Mouse (Mus musculus) forebrain, embryonic 16.5 days (tissue): ENCODE results near the gene Olfr629. TPM values are rescaled to one million over a fixed set of nuclear protein-coding genes. Genes with fewer than 3 reads are reported as not detected.
"Not testable (repeated sequence)": the region's sequence is repeated elsewhere in the genome, so short reads cannot be mapped to it uniquely, and the experiment has no call there.

Source experiments
- ATAC-seq: fragments of 200-750 bp; cut with Nextera tagmentation; 2 replicates; pipeline ENCODE4 v1.8.0; 2017; ENCODE audit warnings: mild to moderate bottlenecking, moderate library complexity
- H3K27ac ChIP-seq: fragments of 300-500 bp; sonication (generic); 2 replicates; pipeline ENCODE4 v1.5.1; 2014; ENCODE audit warnings: low read length, control low read depth
- H3K27me3 ChIP-seq: fragments of 300-500 bp; sonication (generic); replicated peaks from 2 replicates; pipeline ENCODE4 v1.6.1; 2014; ENCODE audit warnings: low read length; ENCODE audit not compliant: control insufficient read depth, insufficient read depth
- H3K36me3 ChIP-seq: fragments of 300-500 bp; sonication (generic); 2 replicates; pipeline ENCODE4 v1.6.1; 2014; ENCODE audit not compliant: control insufficient read depth, insufficient read depth
- H3K4me1 ChIP-seq: fragments of 300-500 bp; sonication (generic); replicated peaks from 2 replicates; pipeline ENCODE4 v1.6.1; 2014; ENCODE audit warnings: low read length; ENCODE audit not compliant: control insufficient read depth, insufficient read depth
- H3K4me2 ChIP-seq: fragments of 300-500 bp; sonication (generic); 2 replicates; pipeline ENCODE4 v1.6.1; 2014; ENCODE audit warnings: mild to moderate bottlenecking, low read length, control low read depth
- H3K4me3 ChIP-seq: fragments of 300-500 bp; sonication (generic); replicated peaks from 2 replicates; pipeline ENCODE4 v1.5.1; 2014; ENCODE audit warnings: mild to moderate bottlenecking, low read length, control low read depth
- H3K9ac ChIP-seq: fragments of 300-500 bp; sonication (generic); replicated peaks from 2 replicates; pipeline ENCODE4 v1.6.1; 2014; ENCODE audit warnings: low read depth, low read length, control low read depth
- H3K9me3 ChIP-seq: fragments of 300-500 bp; sonication (generic); 2 replicates; pipeline ENCODE4 v1.6.1; 2016; ENCODE audit warnings: low read length; ENCODE audit not compliant: control insufficient read depth
- WGBS: fragments of 180-500 bp; shearing (Covaris S2); extraction: QIAGEN DNeasy Blood & Tissue Kit; methylation state at CpG from one replicate; pipeline ENCODE4 v1.1.7; 2014; 5-methylcytosine and 5-hydroxymethylcytosine counted together
- polyA plus RNA-seq: library from polyadenylated mRNA; unstranded; fragments of >200 nt; fragmentation: Nextera tagmentation; extraction: Ambion mirVana; gene quantifications from 2 replicates; pipeline ENCODE4 v1.2.1, GENCODE M21; 2015

The Olfr629 gene
- polyA plus RNA-seq, 1 experiment from 2014 or later = not detected

DNA sequence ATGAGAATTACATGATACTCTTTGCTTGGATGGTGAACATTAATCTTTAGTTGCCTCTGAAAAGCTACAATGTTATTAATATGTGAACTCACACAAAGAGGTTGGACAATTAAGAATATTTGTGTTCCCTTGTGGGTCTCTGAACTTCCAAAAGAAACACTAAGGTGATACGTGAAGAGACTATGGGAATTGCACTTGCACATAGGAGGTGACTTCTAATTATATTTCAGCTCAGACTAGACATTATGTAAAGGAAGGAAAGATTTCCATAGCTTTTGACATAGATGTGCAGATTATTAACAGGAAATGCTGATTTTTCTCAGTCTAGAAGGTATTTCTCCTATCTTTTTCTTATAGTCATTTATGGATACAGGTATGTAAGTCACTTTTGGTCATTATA lies 14.7 kb downstream of the Olfr629 start, which contains the start of gene Olfr628:
Olfr628 (plus strand) TSS at position 301 of the 400 bp plus-strand sequence.
- Histone ChIP-seq H3K4me1 (no peaks in the 10 kb centered on the region), H3K4me2 (no peak within 1 kb of the TSS), H3K9ac (no peak within 1 kb of the TSS), H3K27me3 (no peaks in the 10 kb centered on the region), H3K27ac (no peak within 1 kb of the TSS), H3K9me3 (no peaks in the 10 kb centered on the region), H3K36me3 (no peaks in the 10 kb centered on the region), H3K4me3 (no peak within 1 kb of the TSS)
- WGBS = 86% methylated on average over 1 of the region's 1 CpGs
- ATAC-seq = no peak

DNA sequence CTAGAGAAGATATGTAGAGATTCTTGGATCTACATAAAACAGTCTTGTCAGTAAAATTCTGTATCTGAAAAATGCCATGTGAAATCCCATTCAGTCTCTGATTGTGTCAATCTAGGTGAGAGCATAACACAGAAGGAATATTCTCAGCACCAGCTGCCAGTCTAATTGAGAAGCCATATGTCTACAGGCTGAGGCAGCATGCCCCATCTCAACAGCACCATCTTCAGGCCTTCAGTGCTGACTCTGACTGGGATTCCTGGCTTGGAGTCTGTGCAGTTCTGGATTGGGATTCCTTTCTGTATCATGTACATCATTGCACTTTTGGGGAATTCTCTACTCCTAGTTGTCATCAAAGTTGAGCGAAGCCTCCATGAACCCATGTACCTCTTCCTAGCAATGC lies 28.3 kb downstream of the Olfr629 start:
- H3K4me1 ChIP-seq, ATAC-seq: not testable (repeated sequence)
- 90% methylated on average over 1 of the region's 1 CpGs for WGBS

DNA sequence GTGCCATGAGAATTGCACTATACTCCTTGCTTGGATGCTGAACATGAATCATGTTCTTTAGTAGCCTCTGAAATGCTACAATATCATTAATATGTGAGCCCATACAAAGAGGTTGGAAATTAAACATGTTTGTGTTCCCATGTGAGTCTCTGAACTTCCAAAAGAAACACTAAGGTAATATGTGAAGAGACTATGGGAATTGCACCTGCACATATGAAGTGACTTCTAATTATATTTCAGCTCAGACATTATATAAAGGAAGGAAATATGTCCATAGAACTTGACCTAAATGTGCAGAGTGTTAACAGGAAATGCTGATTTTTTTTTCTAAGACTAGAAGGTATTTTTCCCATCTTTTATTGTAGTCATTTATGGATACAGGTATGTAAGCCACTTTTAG lies 30.4 kb downstream of the Olfr629 start, which contains the start of gene Olfr243:
Olfr243 (plus strand) TSS at position 301 of the 400 bp plus-strand sequence.
- Histone ChIP-seq H3K4me3 (no peak within 1 kb of the TSS), H3K27me3 (no peaks in the 10 kb centered on the region), H3K9ac (no peak within 1 kb of the TSS), H3K4me2 (no peak within 1 kb of the TSS), H3K36me3 (no peaks in the 10 kb centered on the region), H3K9me3 (no peaks in the 10 kb centered on the region), H3K4me1 (no peaks in the 10 kb centered on the region), H3K27ac (no peak within 1 kb of the TSS)
- no peak for ATAC-seq

More for the DNA sequence above, 28.3 kb downstream of the Olfr629 start:
- H3K27me3 ChIP-seq, H3K4me3 ChIP-seq, H3K36me3 ChIP-seq, H3K27ac ChIP-seq, H3K9me3 ChIP-seq, H3K4me2 ChIP-seq, H3K9ac ChIP-seq: not testable (repeated sequence)

DNA sequence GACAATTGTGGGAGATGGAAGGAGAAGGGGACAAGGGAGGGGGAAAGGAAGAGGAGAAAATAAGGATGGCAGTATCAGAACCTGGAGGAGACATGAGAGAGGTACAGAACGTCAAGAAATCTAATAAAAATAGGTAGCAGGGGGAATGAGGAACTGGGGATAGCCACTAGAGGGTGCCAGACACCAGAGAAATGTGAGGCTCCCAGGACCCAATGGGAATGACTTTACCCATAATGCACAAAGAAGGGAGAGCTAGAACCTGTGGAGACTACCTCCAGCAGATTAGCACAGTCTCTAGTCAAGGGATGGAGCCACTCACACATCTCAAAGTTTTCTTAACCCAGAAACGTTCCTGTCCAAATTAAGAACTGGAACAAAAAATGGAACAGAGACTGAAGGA lies 32.7 kb downstream of the Olfr629 start:
- no peaks in the 10 kb centered on the region for H3K36me3 ChIP-seq
- H3K27me3 ChIP-seq = no peaks in the 10 kb centered on the region
- no peak overlapping the region for H3K9ac ChIP-seq
- no peak overlapping the region for H3K27ac ChIP-seq
- no peaks in the 10 kb centered on the region for H3K9me3 ChIP-seq
- no peaks in the 10 kb centered on the region for H3K4me1 ChIP-seq
- 35% methylated on average over 2 of the region's 2 CpGs for WGBS
- no peak overlapping the region for H3K4me2 ChIP-seq
- no peak overlapping the region for H3K4me3 ChIP-seq
- no peak for ATAC-seq

DNA sequence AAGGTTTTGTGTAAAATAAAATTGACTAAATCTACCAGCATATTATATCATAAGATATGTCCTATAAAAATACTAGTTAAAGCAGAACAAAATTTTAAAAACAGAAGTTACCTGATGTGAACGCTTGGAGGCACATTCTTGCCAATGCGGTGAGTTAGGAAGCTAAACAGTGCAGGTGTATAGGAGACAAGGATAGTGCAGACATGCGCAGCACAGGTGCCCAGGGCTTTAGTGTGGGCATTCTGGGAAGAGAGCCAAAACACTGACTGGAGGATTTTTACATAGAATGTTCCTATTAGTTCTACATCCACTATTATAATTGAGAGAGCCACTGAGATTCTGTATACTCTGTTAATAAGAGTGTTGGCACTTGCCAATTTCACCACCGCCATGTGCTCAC lies 45.3 kb downstream of the Olfr629 start:
- ATAC-seq = no peak
- Histone ChIP-seq H3K9ac (no peak overlapping the region), H3K4me2 (no peak overlapping the region), H3K36me3 (no peaks in the 10 kb centered on the region), H3K27me3 (no peaks in the 10 kb centered on the region), H3K4me1 (no peaks in the 10 kb centered on the region), H3K4me3 (no peak overlapping the region), H3K9me3 (no peaks in the 10 kb centered on the region), H3K27ac (no peak overlapping the region)
- WGBS = 76% methylated on average over 4 of the region's 4 CpGs

Other genes starting within 250 kb of the Olfr629 start
- gene Olfr609, start 246.9 kb downstream of the Olfr629 start, polyA plus RNA-seq = not detected in 2 replicates
- gene Olfr610, start 232.8 kb downstream of the Olfr629 start, polyA plus RNA-seq = not detected in 2 replicates
- not detected in 2 replicates for gene Olfr611, start 224.1 kb downstream of the Olfr629 start, polyA plus RNA-seq
- not detected in 2 replicates for gene Olfr612, start 202.2 kb downstream of the Olfr629 start, polyA plus RNA-seq
- not detected in 2 replicates for gene Olfr613, start 196.9 kb downstream of the Olfr629 start, polyA plus RNA-seq
- not detected in 2 replicates for gene Olfr615, start 188.9 kb downstream of the Olfr629 start, polyA plus RNA-seq
- gene Olfr616, start 175.8 kb downstream of the Olfr629 start, polyA plus RNA-seq = not detected in 2 replicates
- not detected in 2 replicates for gene Olfr617, start 171.9 kb downstream of the Olfr629 start, polyA plus RNA-seq
- not detected in 2 replicates for gene Olfr618, start 154.8 kb downstream of the Olfr629 start, polyA plus RNA-seq
- not detected in 2 replicates for gene Olfr619, start 144.4 kb downstream of the Olfr629 start, polyA plus RNA-seq
- not detected in 2 replicates for gene Olfr620, start 132.4 kb downstream of the Olfr629 start, polyA plus RNA-seq
- not detected in 2 replicates for gene Olfr622, start 102.2 kb downstream of the Olfr629 start, polyA plus RNA-seq
- gene Olfr623, start 81.2 kb downstream of the Olfr629 start, polyA plus RNA-seq = not detected in 2 replicates
- gene Olfr624, start 73.8 kb downstream of the Olfr629 start, polyA plus RNA-seq = not detected in 2 replicates
- gene Olfr625-ps1, start 62.2 kb downstream of the Olfr629 start, polyA plus RNA-seq = not detected in 2 replicates
- not detected in 2 replicates for gene Olfr243, start 30.3 kb downstream of the Olfr629 start, polyA plus RNA-seq
- gene Olfr628, start 14.6 kb downstream of the Olfr629 start, polyA plus RNA-seq = not detected in 2 replicates
- gene Olfr630, start 12.4 kb upstream of the Olfr629 start, polyA plus RNA-seq = not detected in 2 replicates
- not detected in 2 replicates for gene Olfr69, start 26.7 kb upstream of the Olfr629 start, polyA plus RNA-seq
- not detected in 2 replicates for gene Olfr68, start 34.8 kb upstream of the Olfr629 start, polyA plus RNA-seq
- not detected in 2 replicates for gene Olfr67, start 46.9 kb upstream of the Olfr629 start, polyA plus RNA-seq
- gene Hbb-bt, start 69.1 kb upstream of the Olfr629 start, polyA plus RNA-seq = 1,171 and 1,472 TPM in 2 replicates
- gene Hbb-bs, start 83.2 kb upstream of the Olfr629 start, polyA plus RNA-seq = 3,869 and 4,747 TPM in 2 replicates
- not detected in 2 replicates for gene Hbb-bh2, start 95.6 kb upstream of the Olfr629 start, polyA plus RNA-seq
- 0.43 TPM in 1 of 2 replicates, not detected in the other for gene Hbb-bh1, start 98.2 kb upstream of the Olfr629 start, polyA plus RNA-seq
- 24.4 and 25.7 TPM in 2 replicates for gene Hbb-y, start 108.3 kb upstream of the Olfr629 start, polyA plus RNA-seq
- not detected in 2 replicates for gene Olfr66, start 141.3 kb upstream of the Olfr629 start, polyA plus RNA-seq
- gene Olfr64, start 149.5 kb upstream of the Olfr629 start, polyA plus RNA-seq = not detected in 2 replicates
- not detected in 2 replicates for gene Olfr65, start 158.5 kb upstream of the Olfr629 start, polyA plus RNA-seq
- gene Olfr631, start 183.9 kb upstream of the Olfr629 start, polyA plus RNA-seq = not detected in 2 replicates
- not detected in 2 replicates for gene Olfr632, start 189.4 kb upstream of the Olfr629 start, polyA plus RNA-seq
- gene Olfr633, start 199.5 kb upstream of the Olfr629 start, polyA plus RNA-seq = not detected in 2 replicates
- not detected in 2 replicates for gene Olfr635, start 226.2 kb upstream of the Olfr629 start, polyA plus RNA-seq